Mouse (Mus musculus) mouse embryonic stem cell (cell line): Measurements from ENCODE around the gene Btbd35f4.
"Not testable (repeated sequence)": the region's sequence is repeated elsewhere in the genome, so short reads cannot be mapped to it uniquely, and the experiment has no call there.

Experiments
- in situ Hi-C, 2 experiments: fragments of 300-500 bp; cut with MboI; formaldehyde crosslinking; loops; 1 replicate in 1 of 2; 3 replicates in 1 of 2; pipeline ENCODE4 v1.14.3; 2019 to 2020; ENCODE audit warnings: low sequenced_read_pairs in 2 of 2, low pct_unique_long_range_greater_than_20kb in 1 of 2, mixed read lengths in 1 of 2; ENCODE audit not compliant: unreplicated experiment in 1 of 2

The Btbd35f4 gene

DNA sequence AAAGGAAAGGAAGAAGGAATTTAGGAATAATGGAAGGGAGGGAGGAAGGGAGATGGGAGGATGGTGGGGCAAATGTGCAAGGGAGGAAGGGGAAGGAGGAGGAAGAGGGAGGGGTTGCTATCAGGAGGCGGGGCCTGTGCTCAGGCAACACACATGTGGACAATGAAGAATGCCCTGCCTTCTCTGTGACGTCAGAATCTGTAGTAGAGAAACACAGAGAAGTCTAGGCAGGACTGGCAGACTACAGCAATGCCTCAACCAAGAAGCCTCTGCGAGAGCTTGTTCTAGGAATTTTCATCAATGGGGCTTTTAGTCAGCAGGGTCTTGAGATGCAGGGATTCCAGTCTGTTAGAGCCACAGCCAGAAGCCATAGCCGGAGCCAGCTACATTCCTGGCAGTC lies at the start of gene Btbd35f4:
Gene Btbd35f4, plus strand, starts transcription at position 301 of the 400 bp plus-strand sequence.
- in situ Hi-C loops, result not testable (repeated sequence)

DNA sequence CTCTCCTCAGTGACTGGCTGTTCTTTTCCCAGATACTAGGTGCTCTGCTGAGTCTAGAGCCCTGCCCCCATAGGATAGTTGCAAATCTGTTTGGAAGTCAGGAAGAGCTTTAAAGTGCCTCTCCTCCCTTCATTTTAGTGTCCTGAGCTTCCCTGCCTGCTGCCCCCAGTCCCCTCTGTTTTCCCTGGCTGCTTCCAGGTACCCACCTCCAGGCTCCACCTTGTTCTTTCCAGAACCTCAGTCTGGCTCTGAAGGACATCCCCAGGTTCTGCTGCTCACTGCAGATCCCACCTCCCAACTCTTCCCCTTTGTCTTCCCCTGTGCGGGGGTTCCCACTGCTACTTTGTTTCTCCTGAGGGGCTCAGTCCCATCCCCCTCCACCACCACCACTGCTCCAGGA lies 39.7 kb downstream of the Btbd35f4 start:
- in situ Hi-C loops, result not testable (repeated sequence)
